Mouse (Mus musculus) liver, adult 2 months (tissue): Measurements from ENCODE around the gene Trpc1. TPM values are rescaled to one million over a fixed set of nuclear protein-coding genes. Genes with fewer than 3 reads are reported as not detected.
A peak's percentile ranks its signal among the peaks of the same experiment; 100 is the strongest.

ENCODE experiments used
- DNase-seq: peaks from one replicate; pipeline ENCODE4 v3.0.0-alpha.2; 2011; ENCODE audit warnings: low read depth, low spot score; ENCODE audit errors: extremely low read depth
- H3K27ac ChIP-seq: fragments of 200-500 bp; replicated peaks from 2 replicates; pipeline ENCODE4 v1.5.1; 2012; ENCODE audit warnings: low read depth, mild to moderate bottlenecking, control low read depth, inconsistent platforms, low read length; ENCODE audit not compliant: insufficient read depth
- H3K27me3 ChIP-seq: fragments of 200-500 bp; 2 replicates; pipeline ENCODE4 v1.6.1; 2012; ENCODE audit warnings: mild to moderate bottlenecking, moderate library complexity, low read length, inconsistent platforms; ENCODE audit not compliant: control insufficient read depth, insufficient read depth
- H3K36me3 ChIP-seq: fragments of 200-500 bp; 2 replicates; pipeline ENCODE4 v1.6.1; 2012; ENCODE audit warnings: low read length, inconsistent platforms; ENCODE audit not compliant: control insufficient read depth, insufficient read depth
- H3K4me1 ChIP-seq: fragments of 200-500 bp; 2 replicates; pipeline ENCODE4 v1.6.1; 2011; ENCODE audit warnings: low read length; ENCODE audit not compliant: control insufficient read depth, insufficient read depth
- H3K4me3 ChIP-seq: fragments of 200-500 bp; 2 replicates; pipeline ENCODE4 v1.5.1; 2011; ENCODE audit warnings: low read depth, mild to moderate bottlenecking, control low read depth, low read length, moderate library complexity; ENCODE audit not compliant: insufficient read depth
- H3K79me2 ChIP-seq: fragments of 200-500 bp; 2 replicates; pipeline ENCODE4 v1.6.1; 2012; ENCODE audit warnings: inconsistent platforms, mild to moderate bottlenecking, low read length, moderate library complexity; ENCODE audit not compliant: control insufficient read depth, insufficient read depth
- H3K9ac ChIP-seq: fragments of 200-500 bp; 2 replicates; pipeline ENCODE4 v1.6.1; 2012; ENCODE audit warnings: low read depth, mild to moderate bottlenecking, control low read depth, inconsistent platforms, low read length
- CTCF ChIP-seq: fragments of 200-500 bp; IDR thresholded peaks from 2 replicates; pipeline ENCODE4 v1.5.1; 2011; ENCODE audit warnings: low read depth, low read length, control low read depth
- POLR2A ChIP-seq: fragments of 200-500 bp; IDR thresholded peaks from 2 replicates; pipeline ENCODE4 v1.6.1; 2011; ENCODE audit warnings: low read length, control low read depth; ENCODE audit not compliant: insufficient read depth; ENCODE audit errors: extremely low read depth
- WGBS: fragments of 180-500 bp; shearing (Covaris S2); methylation state at CpG from one replicate; pipeline ENCODE4 v1.1.7; 2018; 5-methylcytosine and 5-hydroxymethylcytosine counted together
- polyA plus RNA-seq: library from polyadenylated mRNA; depleted of rRNA; stranded (reverse); fragments of >200 nt; gene quantifications from 2 replicates; pipeline ENCODE4 v1.2.3, GENCODE M21; 2012
- total RNA-seq: library from RNA; depleted of rRNA; stranded (reverse); fragments of >200 nt; gene quantifications from 2 replicates; pipeline ENCODE4 v1.2.3, GENCODE M21; 2014

Trpc1 gene
- total and polyA plus RNA-seq, 2 experiments = 0.16 to 0.74 TPM

GRCm38 (mm10) chr9:95749461-95749928 lies 680 bp downstream of the Trpc1 start:
- Histone ChIP-seq H3K79me2 (no peaks in the 10 kb centered on the region), H3K4me3 (peak overlapping the region; percentile 67), H3K4me1 (no peaks in the 10 kb centered on the region), H3K36me3 (no peaks in the 10 kb centered on the region), H3K27ac (no peak overlapping the region), H3K9ac (peak overlapping the region; percentile 61), H3K27me3 (peaks cover 7% of the 10 kb centered on the region)
- TF ChIP-seq CTCF = no peak
- no peak for TF ChIP-seq POLR2A
- WGBS = 8% methylated on average over 34 of the region's 34 CpGs
- DNase-seq = no peak

GRCm38 (mm10) chr9:95747298-95747697 lies 2.9 kb downstream of the Trpc1 start:
- peaks cover 7% of the 10 kb centered on the region for H3K27me3 ChIP-seq
- no peaks in the 10 kb centered on the region for H3K36me3 ChIP-seq
- no peak overlapping the region for H3K9ac ChIP-seq
- TF ChIP-seq CTCF = no peak
- no peak for TF ChIP-seq POLR2A
- H3K4me3 ChIP-seq = no peak overlapping the region
- H3K27ac ChIP-seq = no peak overlapping the region
- no peak for DNase-seq
- WGBS = 78% methylated on average over 5 of the region's 5 CpGs
- no peaks in the 10 kb centered on the region for H3K4me1 ChIP-seq
- no peaks in the 10 kb centered on the region for H3K79me2 ChIP-seq

- H3K27me3 ChIP-seq = peaks cover 7% of the 10 kb centered on the region
- H3K4me3 ChIP-seq = no peak overlapping the region
- TF ChIP-seq CTCF (no peak), POLR2A (no peak)
- no peak for DNase-seq
- H3K36me3 ChIP-seq = no peaks in the 10 kb centered on the region
- no peak overlapping the region for H3K9ac ChIP-seq
- H3K79me2 ChIP-seq = no peaks in the 10 kb centered on the region
- H3K4me1 ChIP-seq = no peaks in the 10 kb centered on the region
- whole genome bisulfite sequencing = 50% methylated on average over 7 of the region's 7 CpGs
- no peak overlapping the region for H3K27ac ChIP-seq
Measured at GRCm38 (mm10) chr9:95744845-95745613, 5.1 kb downstream of the Trpc1 start.

GRCm38 (mm10) chr9:95736238-95736637 lies 13.9 kb downstream of the Trpc1 start:
- Histone ChIP-seq H3K27me3 (no peaks in the 10 kb centered on the region), H3K36me3 (no peaks in the 10 kb centered on the region), H3K27ac (no peak overlapping the region), H3K9ac (no peak overlapping the region), H3K79me2 (no peaks in the 10 kb centered on the region), H3K4me3 (no peak overlapping the region), H3K4me1 (no peaks in the 10 kb centered on the region)
- DNase-seq = peak; percentile 9
- TF ChIP-seq CTCF (no peak), POLR2A (no peak)

GRCm38 (mm10) chr9:95712574-95712973 lies 37.6 kb downstream of the Trpc1 start:
- no peak overlapping the region for H3K4me3 ChIP-seq
- no peaks in the 10 kb centered on the region for H3K36me3 ChIP-seq
- H3K4me1 ChIP-seq = no peaks in the 10 kb centered on the region
- no peak overlapping the region for H3K9ac ChIP-seq
- 82% methylated on average over 8 of the region's 8 CpGs for WGBS
- no peak overlapping the region for H3K27ac ChIP-seq
- DNase-seq = no peak
- no peak for TF ChIP-seq POLR2A
- TF ChIP-seq CTCF = no peak
- H3K27me3 ChIP-seq = no peaks in the 10 kb centered on the region
- no peaks in the 10 kb centered on the region for H3K79me2 ChIP-seq

- no peaks in the 10 kb centered on the region for H3K27me3 ChIP-seq
- no peaks in the 10 kb centered on the region for H3K4me1 ChIP-seq
- no peaks in the 10 kb centered on the region for H3K36me3 ChIP-seq
- no peaks in the 10 kb centered on the region for H3K79me2 ChIP-seq
- no peak overlapping the region for H3K4me3 ChIP-seq
- DNase-seq = no peak
- H3K27ac ChIP-seq = no peak overlapping the region
- no peak for TF ChIP-seq CTCF
- no peak for TF ChIP-seq POLR2A
- H3K9ac ChIP-seq = no peak overlapping the region
Measured at GRCm38 (mm10) chr9:95708943-95709342, 41.2 kb downstream of the Trpc1 start.
